Mouse (Mus musculus) thymus, postnatal 4 days (tissue): Measurements from ENCODE around the gene Adamtsl3.

Source experiments
- DNase-seq: peaks from one replicate; pipeline ENCODE4 v3.0.0; 2021

The Adamtsl3 gene

DNA sequence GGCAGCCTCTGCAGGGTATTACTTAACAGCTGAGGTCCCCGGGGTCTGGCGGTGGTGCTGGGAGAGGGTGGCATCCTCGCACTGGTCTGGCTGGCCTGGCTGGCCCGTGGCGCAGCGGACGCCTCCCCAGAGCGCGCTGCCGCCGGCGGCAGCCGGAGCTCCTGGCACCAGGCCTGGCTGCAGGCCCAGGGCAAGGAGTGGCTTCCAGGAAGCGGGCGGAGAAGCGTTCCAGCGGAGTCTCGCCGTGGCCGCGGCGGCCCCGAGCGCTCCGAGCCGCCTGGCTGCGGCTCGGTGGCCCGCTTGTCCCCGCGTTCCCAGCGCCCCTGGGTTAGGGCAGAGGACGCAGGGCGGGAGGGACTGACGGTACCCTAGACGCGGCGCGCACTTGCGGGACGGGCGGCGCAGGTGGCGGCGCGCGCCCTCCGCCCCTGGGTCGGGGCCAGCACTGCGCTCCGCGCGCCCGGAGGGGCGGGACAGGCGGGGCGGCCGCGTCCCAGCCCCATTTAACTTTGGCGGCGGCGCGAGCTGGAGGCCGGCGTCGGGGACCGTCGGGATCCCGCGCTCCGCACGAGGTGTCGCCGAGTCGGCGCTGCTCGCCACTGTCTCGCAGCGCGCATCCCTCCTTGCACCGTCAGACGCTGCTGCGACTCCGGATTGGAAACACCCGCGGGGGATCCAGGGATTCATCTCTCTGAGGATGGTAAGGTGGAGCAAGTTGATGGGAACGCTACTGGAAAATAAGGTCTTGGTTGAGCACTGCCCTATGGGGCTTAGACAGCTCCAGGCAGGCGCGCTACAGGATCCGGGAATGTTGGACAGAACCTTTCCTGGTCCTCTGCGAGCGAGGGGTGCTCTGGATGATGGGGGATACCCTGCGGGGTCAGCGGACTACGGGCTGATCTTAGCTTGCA, at the start of gene Adamtsl3:
Gene Adamtsl3 (plus strand): TSS at position 484 of the 911 bp plus-strand sequence.
- DNase-seq: peak; percentile 17

DNA sequence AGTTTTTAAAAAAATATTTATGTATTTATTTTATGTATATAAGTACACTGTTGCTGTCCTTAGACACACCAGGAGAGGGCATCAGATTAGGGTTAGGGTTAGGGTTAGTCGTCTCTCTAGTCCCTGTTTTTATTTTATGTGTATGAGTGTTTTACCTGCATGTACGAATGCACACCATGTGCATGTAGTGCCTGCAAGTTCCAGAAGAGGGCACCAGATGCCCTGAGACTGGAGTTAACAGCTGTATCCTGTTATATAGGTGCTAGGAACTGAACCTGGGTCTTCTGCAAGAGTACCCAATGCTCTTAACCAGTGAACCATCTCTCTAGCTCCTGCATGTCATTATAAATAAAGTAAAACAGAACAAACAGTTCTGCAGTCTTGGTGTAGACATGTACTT, 48.3 kb upstream of the Adamtsl3 start:
- peak; percentile 36 for DNase-seq

DNA sequence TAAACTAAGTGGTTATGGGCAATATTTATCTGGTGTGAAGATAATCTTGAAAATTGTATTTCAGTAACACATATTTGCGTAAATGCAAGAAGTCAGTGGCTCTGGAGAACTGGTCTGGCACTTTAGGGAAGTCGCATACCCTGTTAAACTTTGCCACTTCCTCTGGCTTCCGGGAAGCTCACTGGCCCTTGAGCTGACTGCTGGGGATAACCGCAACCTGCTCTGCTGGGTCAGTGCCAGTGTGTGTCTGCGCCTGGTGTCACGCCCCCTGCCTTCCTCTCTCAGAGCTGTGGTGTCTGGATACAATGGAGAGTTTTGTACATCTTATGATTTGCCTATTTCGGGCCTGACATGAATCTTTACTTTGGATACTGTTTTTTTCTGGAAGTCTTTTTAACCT, 42.1 kb upstream of the Adamtsl3 start:
- no peak for DNase-seq

DNA sequence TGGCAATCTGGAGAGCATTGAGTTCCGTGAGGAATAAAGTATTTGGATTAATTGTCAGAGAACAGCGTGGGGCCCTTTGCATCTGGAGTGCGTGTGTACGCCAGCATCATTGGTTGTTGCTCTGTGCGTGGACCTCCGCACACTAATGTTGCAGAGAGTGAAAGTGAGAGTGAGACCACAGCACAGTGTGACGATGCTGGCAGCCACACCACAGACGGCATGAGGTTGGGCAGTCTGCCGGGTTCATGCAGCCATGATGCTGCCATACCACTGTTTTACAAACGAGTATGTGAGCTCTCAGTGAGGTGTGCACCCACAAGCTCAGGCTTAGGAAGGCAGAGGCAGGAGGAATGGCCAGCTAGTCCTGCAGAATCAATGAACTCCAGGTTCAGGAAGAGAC, 41.4 kb upstream of the Adamtsl3 start:
- no peak for DNase-seq

DNA sequence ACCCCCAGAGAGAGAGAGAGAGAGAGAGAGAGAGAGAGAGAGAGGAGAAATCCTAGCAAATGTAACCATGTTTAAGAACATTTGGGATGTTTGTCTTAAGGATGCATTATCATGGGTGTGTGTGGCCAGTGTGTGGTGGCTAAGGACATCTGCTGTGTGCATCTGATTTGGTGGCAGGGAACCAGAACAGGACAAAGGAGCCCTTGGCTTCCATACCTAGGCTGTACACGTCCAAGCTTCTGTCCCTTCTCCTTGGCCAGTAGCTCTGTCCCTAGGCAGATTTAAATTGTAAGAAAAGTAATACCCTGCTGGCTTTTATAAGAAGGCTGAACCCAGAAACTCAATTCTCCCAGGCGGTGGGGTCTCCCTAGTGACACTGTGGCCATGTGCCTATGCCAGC, 40.9 kb upstream of the Adamtsl3 start:
- no peak for DNase-seq

DNA sequence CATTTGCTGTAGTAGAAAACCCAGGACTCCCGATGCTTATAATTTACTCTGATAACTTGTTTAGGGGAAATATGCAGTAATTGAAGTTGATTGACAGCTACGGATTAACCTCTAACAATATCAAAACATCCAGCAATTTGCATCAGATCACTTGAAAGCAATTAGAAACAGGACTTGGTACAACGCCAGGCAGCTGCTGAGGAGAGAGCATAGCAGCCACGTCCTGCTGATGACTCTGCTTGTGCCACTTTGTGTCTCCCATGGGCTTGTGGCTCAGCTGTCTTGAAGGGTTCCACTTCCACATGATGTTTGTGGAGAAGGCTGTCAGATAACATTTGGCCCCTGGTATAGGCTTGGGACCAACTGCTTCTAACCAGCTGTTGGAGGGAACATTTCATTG, 27.1 kb upstream of the Adamtsl3 start:
- DNase-seq: no peak

DNA sequence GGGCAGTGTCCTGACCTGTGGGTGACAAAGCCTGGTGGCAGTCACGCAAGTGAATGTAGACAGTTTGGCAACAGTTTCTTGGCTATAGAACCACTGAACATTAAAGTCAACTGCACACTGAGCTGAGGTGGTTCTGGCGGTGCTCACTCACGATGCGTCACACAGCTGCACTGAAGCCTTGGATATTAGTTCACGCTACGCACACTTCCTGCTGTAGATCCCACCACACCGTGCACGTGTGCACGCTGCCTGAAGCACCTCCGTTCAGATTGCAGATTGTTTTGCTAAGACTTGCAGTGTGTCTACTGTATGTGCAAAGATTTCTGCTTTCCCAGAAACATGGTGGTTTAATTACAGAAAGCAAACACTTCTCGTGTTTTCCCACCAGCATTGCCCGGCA, 17.0 kb upstream of the Adamtsl3 start:
- DNase-seq: no peak

DNA sequence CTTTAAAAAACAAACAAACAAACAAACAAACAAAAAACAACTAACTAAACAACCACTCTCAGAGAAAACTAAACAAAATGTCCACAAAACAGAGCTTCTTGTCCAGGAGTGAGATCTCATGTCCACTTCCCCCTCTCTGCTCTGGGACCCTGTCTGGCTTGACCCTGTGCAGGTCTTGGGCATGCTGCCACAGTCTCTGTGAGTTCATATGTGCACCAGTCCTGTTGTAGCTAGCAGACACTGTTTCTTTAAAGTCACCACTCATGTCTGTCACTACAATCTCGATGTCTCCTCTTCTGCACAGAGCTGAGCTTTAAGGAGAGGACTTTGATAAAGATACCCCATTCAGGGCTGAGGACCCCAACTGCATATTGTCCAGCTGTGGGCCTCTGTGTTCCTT, 8.9 kb upstream of the Adamtsl3 start:
- DNase-seq: no peak

DNA sequence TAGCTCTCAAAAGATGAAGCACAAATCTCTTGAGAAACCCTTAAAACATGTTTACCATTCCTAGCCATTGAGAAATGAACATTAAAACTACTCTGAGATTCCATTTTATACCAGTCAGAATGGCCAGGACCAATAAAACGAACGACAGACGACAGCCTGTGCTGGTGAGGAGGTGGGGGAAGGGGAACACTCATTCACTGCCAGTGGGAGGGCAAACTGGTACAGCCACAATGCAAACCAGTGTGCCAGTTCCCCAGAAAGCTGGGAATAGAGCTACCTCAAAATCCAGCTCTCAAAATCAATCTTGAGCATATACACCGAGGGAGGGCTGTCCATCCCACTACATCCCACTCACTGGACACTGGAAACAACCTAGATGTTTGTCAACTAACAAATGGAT, 8.3 kb upstream of the Adamtsl3 start:
- DNase-seq: no peak

DNA sequence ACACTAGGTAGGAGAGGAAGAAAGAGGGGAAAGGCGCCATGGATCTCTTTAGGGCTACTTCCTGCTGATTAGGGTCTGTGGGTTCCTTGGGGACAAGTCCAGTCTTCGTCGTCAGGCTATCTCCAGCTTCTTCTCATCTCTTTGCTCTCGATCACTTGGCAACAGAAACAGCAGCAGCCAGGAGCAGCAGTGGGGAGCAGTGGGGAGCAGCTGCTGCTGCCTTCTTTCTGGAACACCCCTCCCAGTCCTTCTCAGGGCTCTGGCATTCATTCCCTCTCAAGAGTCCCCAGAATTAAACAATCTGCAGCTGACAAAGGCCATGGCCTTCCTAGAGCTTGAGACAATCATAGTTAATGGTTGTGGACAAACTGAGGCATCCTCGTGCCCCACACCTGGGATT, 7.6 kb upstream of the Adamtsl3 start:
- no peak for DNase-seq

DNA sequence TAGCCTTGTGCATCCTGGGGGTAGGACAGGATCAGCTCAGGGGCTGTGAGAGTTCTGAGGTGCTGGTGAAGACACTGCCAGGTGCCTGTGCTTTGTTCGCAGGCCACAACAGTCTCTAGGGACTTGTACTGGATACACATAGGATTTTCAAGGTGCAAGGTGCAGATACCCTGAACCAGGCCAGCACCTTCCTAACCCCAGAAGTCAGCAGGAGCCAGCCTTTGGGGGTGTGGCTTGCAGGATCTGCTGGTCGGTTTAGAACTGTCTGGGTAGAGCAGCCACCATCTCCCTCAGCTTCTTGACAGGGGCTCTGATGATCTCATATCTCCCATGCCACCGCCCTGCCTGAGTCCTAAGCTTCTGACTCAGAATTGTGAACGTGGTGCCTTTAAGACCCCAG, 5.7 kb upstream of the Adamtsl3 start:
- no peak for DNase-seq

DNA sequence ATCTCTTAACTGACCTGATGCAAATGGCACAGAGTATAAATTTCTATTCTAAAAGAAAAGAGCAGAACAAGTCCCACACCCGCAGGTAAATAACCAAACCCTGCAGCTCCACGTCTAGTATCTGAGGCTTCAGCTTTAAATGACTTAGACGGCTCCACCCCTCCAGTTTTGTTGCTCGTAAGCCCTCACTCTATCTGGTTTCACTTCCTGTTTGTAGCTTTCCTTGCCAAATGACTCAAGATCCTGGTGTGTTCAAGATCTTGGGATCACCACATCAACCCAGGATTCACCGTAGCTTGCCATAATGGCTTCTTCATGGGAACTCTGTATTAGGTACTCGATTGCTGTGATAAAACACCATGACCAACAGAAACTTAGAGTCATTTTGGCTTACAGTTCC, 4.6 kb upstream of the Adamtsl3 start:
- DNase-seq: no peak

DNA sequence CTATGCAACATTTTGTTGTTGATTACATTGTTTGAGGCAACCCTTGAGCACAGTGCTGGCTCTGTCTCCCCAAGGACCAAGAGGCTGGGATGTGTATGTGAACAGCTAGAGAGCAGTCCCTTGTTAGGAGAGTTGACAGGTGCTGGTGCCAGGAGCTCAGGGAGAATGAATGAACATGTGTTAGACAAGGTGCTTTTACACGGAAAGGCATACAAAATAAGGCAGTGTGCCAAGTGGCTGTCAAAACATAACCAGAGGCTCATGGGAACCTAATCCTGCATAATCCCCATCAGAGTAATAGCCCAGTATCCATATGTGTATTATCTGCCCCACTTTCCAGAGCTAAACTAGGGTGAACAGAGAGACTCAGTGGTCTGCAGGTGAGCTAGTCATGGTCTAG, 1.5 kb upstream of the Adamtsl3 start:
- DNase-seq: no peak

DNA sequence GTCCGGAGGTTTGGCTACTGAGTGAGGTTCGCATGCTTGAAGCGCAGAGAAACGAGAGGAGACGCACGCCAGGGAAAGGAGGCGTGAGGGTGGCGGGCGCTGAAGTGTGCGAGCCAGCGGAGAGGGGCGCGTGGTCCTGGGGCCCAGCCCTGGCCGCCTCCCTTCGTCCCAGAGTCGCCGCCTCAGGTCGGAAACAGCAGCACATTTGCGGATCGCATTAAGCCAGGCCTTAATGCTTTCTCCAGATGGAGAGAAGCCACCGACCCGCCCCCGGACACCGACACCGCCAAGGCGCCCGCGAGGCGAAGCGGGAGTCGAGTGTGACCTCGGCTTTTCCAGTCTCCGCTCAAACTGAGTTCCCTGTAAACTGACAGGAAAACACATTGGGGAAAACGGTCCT, 638 bp downstream of the Adamtsl3 start:
- peak; percentile 11 for DNase-seq

DNA sequence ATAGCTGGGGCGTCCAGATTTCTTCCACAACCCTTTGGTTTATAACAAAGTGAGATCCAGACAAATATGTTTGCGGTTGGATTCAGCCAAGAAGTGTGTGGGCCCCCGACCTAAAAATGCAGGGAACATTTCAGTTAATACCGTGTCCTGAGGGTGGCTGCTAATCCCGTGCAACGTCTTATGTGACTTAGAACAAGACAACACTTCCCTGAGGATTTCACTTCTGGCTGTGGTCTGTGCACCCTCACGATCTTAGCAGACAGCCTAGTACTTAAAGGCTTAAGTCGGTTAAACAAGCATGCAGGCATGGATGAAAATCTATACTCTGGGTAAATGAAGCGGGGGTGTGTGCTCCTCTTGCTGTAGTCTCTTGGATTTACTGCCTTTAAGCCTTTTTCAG, 2.6 kb downstream of the Adamtsl3 start:
- DNase-seq: no peak

DNA sequence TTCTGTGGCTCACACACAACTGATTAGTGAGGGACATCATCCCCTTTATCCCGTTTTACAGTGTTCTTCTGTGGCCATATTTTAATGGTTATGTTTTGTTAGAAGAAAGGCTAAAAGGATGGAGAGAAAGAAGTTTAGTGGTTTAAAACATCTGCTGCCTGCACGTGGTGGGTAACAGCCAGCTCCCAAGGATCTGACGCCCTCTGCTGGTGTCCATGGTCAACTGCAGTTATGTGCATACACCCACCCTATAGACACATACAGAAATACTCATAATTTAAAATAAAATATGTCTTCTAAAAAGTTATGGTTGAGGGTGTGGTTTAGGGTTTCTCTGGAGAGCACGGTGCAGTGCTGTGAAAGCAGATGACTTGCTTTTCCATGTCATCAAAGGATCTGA, 3.0 kb downstream of the Adamtsl3 start:
- no peak for DNase-seq

DNA sequence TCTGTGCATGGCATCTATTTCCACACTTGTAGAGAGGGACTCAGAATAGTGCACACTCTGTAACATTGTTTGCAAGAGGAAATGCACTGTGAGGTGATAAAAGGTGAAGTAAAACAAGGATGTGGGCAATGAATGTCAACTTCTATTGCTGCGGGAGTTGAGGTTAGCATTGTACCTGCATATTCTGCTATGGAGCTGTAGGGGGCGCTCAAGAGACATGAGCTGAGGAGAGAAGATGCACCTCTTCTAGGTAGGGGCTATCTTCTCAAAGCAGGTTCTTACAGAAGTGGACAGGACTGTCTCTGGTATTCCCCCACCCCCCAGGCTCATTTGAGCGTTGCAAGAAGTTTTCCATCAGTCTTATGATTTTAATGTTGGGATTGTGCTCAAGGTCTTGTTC, 3.7 kb downstream of the Adamtsl3 start:
- peak; percentile 15 for DNase-seq

DNA sequence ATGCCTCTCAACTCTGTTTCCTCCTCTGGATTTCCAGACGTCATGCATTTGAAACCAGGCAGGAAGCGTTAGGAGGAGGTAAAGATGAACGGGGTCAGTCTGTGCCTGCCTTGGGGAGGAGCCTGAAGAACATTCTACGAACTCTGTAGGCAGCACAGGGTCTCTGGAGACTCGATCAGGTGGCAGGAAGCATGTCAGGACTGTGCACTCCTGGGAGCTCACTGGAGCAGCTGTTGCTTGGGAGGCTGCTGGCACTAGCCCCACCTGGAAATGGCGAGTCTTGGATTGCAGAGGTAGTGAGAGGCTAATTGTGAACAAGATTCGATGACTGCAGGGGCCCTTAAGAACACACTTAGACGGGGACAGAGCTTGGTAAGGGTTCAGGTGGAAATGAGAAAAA, 6.0 kb downstream of the Adamtsl3 start:
- no peak for DNase-seq

DNA sequence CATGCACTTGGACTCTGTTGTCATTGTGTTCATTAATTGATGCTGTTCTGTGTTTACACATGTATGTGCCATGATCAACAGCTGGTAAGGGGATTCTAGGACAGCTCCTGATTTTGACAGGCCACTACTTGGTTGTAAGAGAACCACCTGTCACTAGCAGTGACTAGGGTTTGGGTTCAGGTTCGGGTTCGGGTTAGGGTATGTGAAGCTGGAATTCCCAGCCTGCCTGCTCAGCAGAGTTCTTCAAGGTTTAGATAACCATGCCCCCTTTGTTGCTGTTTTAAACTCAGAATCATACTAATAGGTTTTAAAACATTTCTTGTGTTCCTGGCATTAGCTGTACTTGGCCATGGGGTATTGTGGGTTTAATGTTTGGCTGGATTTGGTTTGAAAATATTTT, 11.2 kb downstream of the Adamtsl3 start:
- no peak for DNase-seq

DNA sequence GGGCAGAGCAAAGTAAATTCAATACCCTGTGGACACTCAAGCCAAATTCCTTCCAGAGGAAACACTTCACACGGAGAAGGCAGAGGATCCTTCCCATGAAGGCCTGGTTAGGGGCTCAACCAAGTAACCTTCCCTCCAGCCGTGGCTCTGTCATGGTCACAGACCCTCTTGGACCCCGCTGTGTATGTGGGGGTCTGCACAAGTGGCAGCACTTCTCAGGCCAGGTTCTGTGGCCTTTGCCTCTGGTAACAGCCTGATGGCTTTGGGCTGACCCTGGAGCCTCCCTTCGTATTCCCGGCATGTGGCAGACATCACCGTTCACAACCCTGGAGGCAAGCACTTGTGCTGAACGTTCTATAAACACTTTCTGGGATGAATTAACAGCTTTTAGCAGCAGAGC, 14.3 kb downstream of the Adamtsl3 start:
- no peak for DNase-seq

DNA sequence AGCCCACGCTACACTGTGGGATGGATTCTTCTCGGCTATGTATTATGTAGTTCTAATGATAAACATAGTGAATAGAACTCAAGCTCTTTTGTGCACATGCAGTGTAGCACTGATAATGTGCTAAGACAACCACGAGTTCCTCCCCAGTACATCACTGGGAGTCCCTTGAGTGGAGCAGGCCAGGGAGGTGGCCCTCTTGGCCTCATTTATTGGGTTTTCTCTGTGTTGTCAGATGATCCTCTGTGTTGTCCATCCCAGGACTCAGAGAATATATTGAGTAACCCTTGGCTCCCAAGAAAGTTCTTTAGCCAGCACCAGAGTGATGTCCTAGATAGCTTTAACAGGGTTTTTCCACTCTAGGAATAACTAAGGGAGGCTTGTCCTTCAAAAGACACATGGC, 14.9 kb downstream of the Adamtsl3 start:
- no peak for DNase-seq

DNA sequence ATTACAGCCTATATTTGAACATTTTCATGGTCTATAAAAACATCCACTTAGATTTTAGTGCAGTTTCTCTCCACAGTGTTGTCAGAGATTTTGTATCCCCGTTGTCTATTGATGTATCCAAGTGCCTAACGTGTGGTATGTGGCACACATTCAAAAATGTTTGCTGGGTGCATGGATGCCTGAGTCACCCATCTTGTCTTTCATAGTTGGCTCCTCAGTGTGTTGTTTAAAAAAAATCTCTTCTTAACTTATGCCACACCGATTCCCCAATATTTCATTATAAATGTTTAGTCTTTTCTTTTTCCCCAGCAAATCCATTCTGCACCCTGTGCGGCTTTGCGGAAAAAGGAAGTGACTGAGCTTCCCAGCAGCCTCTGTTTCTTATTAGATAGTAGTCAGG, 23.7 kb downstream of the Adamtsl3 start:
- DNase-seq: no peak

DNA sequence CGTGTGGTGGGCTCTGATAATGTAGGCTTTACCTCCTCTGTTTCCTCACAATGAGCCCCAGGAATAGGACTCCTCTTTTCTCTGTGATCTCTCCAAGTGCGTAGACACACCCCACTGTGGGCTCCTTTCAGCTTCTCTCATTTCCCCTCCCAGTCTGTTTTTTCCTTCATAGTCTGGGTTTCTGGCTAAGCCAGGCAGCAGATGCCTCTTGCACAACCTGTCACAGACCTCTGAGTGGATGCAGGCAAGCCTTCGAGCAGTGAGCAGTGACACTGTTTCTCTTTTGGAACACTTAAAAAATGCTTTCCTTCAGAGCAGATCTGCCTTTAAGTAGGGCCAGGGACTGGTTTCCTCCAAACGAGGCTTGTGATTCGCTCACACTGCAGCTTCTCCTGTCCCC, 24.2 kb downstream of the Adamtsl3 start:
- DNase-seq: no peak

DNA sequence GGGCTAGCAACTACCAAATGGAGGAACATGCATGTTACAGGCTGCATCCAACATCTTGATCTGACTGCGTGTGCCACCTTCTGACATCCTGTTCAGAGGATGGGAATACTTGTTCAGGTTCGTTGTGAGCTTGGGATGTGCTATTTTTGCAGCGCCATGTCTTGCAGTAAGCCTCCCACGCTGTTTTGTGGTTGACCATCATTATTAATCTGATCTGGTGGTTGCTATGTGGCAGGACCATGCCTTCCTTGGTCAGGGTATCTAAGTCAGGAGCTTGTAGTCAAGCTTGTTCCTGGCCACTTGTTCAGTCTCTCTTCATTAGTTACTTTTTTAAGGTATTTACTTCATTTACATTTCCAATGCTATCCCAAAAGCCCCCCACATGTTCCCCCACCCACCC, 24.7 kb downstream of the Adamtsl3 start:
- DNase-seq: no peak

DNA sequence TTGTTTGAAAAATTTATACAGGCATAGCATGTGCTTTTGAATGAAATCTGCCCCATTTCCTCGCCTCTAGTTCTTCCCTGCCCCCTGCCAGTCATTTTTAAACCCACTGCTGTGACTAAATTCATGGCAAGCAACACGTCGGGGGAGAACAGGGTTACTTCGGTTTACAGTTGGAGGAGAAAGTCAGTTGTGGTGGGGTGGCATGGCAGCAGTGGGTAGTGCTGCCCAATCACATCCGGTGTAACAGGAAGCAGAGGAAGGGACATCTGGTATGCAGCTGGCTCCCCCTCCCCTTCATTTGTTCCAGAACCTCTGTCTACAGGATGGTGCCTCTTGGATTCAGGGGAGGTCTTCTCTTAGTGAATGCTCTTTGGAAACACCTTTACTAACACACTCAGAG, 25.6 kb downstream of the Adamtsl3 start:
- peak; percentile 18 for DNase-seq
